Mouse (Mus musculus) heart, postnatal 0 days (tissue): ENCODE measurements around the gene Fpgs. TPM values are rescaled to one million over a fixed set of nuclear protein-coding genes. Genes with fewer than 3 reads are reported as not detected.

Experiments
- ATAC-seq: fragments of 200-750 bp; cut with Nextera tagmentation; 2 replicates; pipeline ENCODE4 v1.8.0; 2017; ENCODE audit warnings: low read depth, moderate number of reproducible peaks, moderate library complexity; ENCODE audit not compliant: insufficient read depth
- DNase-seq: peaks from one replicate; pipeline ENCODE4 v3.0.0-alpha.2; 2016; ENCODE audit warnings: low spot score
- H3K27ac ChIP-seq: fragments of 300-500 bp; sonication (generic); 2 replicates; pipeline ENCODE4 v1.5.1; 2014; ENCODE audit warnings: low read depth, mild to moderate bottlenecking
- H3K27me3 ChIP-seq: fragments of 300-500 bp; sonication (generic); 2 replicates; pipeline ENCODE4 v1.6.1; 2014; ENCODE audit warnings: low read length, mixed read lengths; ENCODE audit not compliant: control insufficient read depth, insufficient read depth
- H3K36me3 ChIP-seq: fragments of 300-500 bp; sonication (generic); replicated peaks from 2 replicates; pipeline ENCODE4 v1.6.1; 2014; ENCODE audit warnings: low read length, mixed read lengths; ENCODE audit not compliant: control insufficient read depth, insufficient read depth
- H3K4me1 ChIP-seq: fragments of 300-500 bp; sonication (generic); 2 replicates; pipeline ENCODE4 v1.6.1; 2014; ENCODE audit warnings: antibody characterized with exemption; ENCODE audit not compliant: control insufficient read depth, insufficient read depth
- H3K4me2 ChIP-seq: fragments of 300-500 bp; sonication (generic); 2 replicates; pipeline ENCODE4 v1.6.1; 2014; ENCODE audit warnings: low read depth, mild to moderate bottlenecking, low read length, moderate library complexity
- H3K4me3 ChIP-seq: fragments of 300-500 bp; sonication (generic); 2 replicates; pipeline ENCODE4 v1.5.1; 2014; ENCODE audit warnings: low read depth, low read length
- H3K9ac ChIP-seq: fragments of 300-500 bp; sonication (generic); replicated peaks from 2 replicates; pipeline ENCODE4 v1.6.1; 2014; ENCODE audit warnings: low read depth, low read length, mixed read lengths
- H3K9me3 ChIP-seq: fragments of 300-500 bp; sonication (generic); replicated peaks from 2 replicates; pipeline ENCODE4 v1.6.1; 2016; ENCODE audit warnings: low read length; ENCODE audit not compliant: control insufficient read depth
- CTCF ChIP-seq: IDR thresholded peaks from 2 replicates; pipeline ENCODE4 v1.5.1; 2016; ENCODE audit warnings: antibody characterized with exemption, control low read depth, low read depth
- EP300 ChIP-seq: IDR thresholded peaks from 2 replicates; pipeline ENCODE4 v1.6.1; 2016; ENCODE audit warnings: antibody characterized with exemption, low read depth
- WGBS: fragments of 180-500 bp; shearing (Covaris S2); extraction: QIAGEN DNeasy Blood & Tissue Kit; methylation state at CpG from one replicate; pipeline ENCODE4 v1.1.7; 2014; 5-methylcytosine and 5-hydroxymethylcytosine counted together
- polyA plus RNA-seq: library from polyadenylated mRNA; unstranded; fragments of >200 nt; fragmentation: Nextera tagmentation; extraction: Ambion mirVana; gene quantifications from 2 replicates; pipeline ENCODE4 v1.2.1, GENCODE M21; 2015
- total RNA-seq: library from RNA; depleted of rRNA; stranded (reverse); fragments of >200 nt; gene quantifications from 2 replicates; pipeline ENCODE4 v1.2.3, GENCODE M21; 2014; ENCODE audit warnings: low replicate concordance; rRNA removed

The Fpgs gene
- total RNA-seq (13.6 and 14.5 TPM in 2 replicates), polyA plus RNA-seq (8.5 and 10.9 TPM in 2 replicates)

- H3K27me3 ChIP-seq, result no peaks in the 10 kb centered on the region
- 77% methylated on average over 2 of the region's 2 CpGs for WGBS
- H3K36me3 ChIP-seq, result peaks cover 61% of the 10 kb centered on the region
Measured at GRCm38 (mm10) chr2:32704021-32704421, at the start of gene Fpgs. Gene Fpgs, minus strand, starts transcription at chr2:32704145.

GRCm38 (mm10) chr2:32752181-32752580, 48.2 kb upstream of the Fpgs start:
- Histone ChIP-seq H3K36me3 (peaks cover 52% of the 10 kb centered on the region), H3K9ac (no peak overlapping the region), H3K4me3 (no peak overlapping the region), H3K4me1 (no peaks in the 10 kb centered on the region), H3K4me2 (peak overlapping the region; percentile 64), H3K27ac (no peak overlapping the region), H3K27me3 (no peaks in the 10 kb centered on the region), H3K9me3 (no peaks in the 10 kb centered on the region)
- ATAC-seq, result no peak
- 60% methylated on average over 10 of the region's 10 CpGs for WGBS
- TF ChIP-seq EP300, result no peak
- peak; percentile 35 for TF ChIP-seq CTCF
- DNase-seq, result peak; percentile 27

More at GRCm38 (mm10) chr2:32704021-32704421, at the start of gene Fpgs:
- H3K4me1 ChIP-seq, result no peaks in the 10 kb centered on the region
- ATAC-seq, result no peak
- no peaks in the 10 kb centered on the region for H3K9me3 ChIP-seq
- H3K4me2 ChIP-seq, result no peak within 1 kb of the TSS
- no peak for TF ChIP-seq EP300
- TF ChIP-seq CTCF, result no peak
- H3K4me3 ChIP-seq, result no peak within 1 kb of the TSS
- no peak for DNase-seq
- H3K9ac ChIP-seq, result no peak within 1 kb of the TSS
- no peak within 1 kb of the TSS for H3K27ac ChIP-seq

- H3K27ac ChIP-seq, result no peak overlapping the region
- H3K9me3 ChIP-seq, result no peaks in the 10 kb centered on the region
- WGBS, result 38% methylated on average over 10 of the region's 10 CpGs
- H3K36me3 ChIP-seq, result peaks cover 57% of the 10 kb centered on the region
- TF ChIP-seq EP300 (no peak), CTCF (no peak)
- H3K4me3 ChIP-seq, result peak overlapping the region; percentile 41
- H3K27me3 ChIP-seq, result no peaks in the 10 kb centered on the region
- DNase-seq, result no peak
- H3K4me2 ChIP-seq, result peak overlapping the region; percentile 64
- ATAC-seq, result no peak; the same call in 1 of the 2 replicates
- H3K4me1 ChIP-seq, result no peaks in the 10 kb centered on the region
- H3K9ac ChIP-seq, result no peak overlapping the region
Measured at GRCm38 (mm10) chr2:32751665-32752033, 47.7 kb upstream of the Fpgs start.

GRCm38 (mm10) chr2:32750887-32751664, 47.1 kb upstream of the Fpgs start:
- DNase-seq (peak; percentile 66), ATAC-seq (peak; percentile 95)
- Histone ChIP-seq H3K9me3 (no peaks in the 10 kb centered on the region), H3K9ac (0 out of 2 replicates have a peak overlapping the region, but pooled peaks have one; percentile 20), H3K4me2 (peak overlapping the region; percentile 64), H3K36me3 (peaks cover 61% of the 10 kb centered on the region), H3K4me3 (peak overlapping the region; percentile 41), H3K27ac (no peak overlapping the region), H3K4me1 (no peaks in the 10 kb centered on the region), H3K27me3 (no peaks in the 10 kb centered on the region)
- TF ChIP-seq CTCF (no peak), EP300 (no peak)
- WGBS, result 21% methylated on average over 31 of the region's 31 CpGs

GRCm38 (mm10) chr2:32750199-32750598, 46.3 kb upstream of the Fpgs start:
- no peaks in the 10 kb centered on the region for H3K27me3 ChIP-seq
- no peak overlapping the region for H3K4me2 ChIP-seq
- DNase-seq, result no peak
- ATAC-seq, result no peak
- no peak overlapping the region for H3K27ac ChIP-seq
- H3K4me1 ChIP-seq, result no peaks in the 10 kb centered on the region
- WGBS, result 79% methylated on average over 7 of the region's 7 CpGs
- no peak overlapping the region for H3K4me3 ChIP-seq
- no peak overlapping the region for H3K9ac ChIP-seq
- TF ChIP-seq EP300 (no peak), CTCF (0 out of 2 replicates have a peak, but pooled peaks have one; percentile 8)
- no peaks in the 10 kb centered on the region for H3K9me3 ChIP-seq
- H3K36me3 ChIP-seq, result peaks cover 70% of the 10 kb centered on the region
